Mouse (Mus musculus): Measurements from ENCODE around the gene Bhlhe41. TPM values are rescaled to one million over a fixed set of nuclear protein-coding genes. Genes with fewer than 3 reads are reported as not detected.
A peak's percentile ranks its signal among the peaks of the same experiment; 100 is the strongest.

Bhlhe41 gene
- 10 to 100 TPM; 12.4 to 15.2 TPM for total RNA-seq (2021)
- long read RNA-seq, experiment 1, partial matches to known transcripts, result 0 of 1 reads
- long read RNA-seq, experiment 1, other reads (novel, unspliced or antisense), result 1 of 1 reads
- long read RNA-seq, experiment 2, partial matches to known transcripts, result 0 of 1 reads
- long read RNA-seq, experiment 2, other reads (novel, unspliced or antisense), result 1 of 1 reads

- peak; percentile 73 to 79 for DNase-seq (ENCODE audit: low spot score in 2 of 2)
- intact Hi-C loops (cut with DNase I), result no loop called here
Measured at GRCm38 (mm10) chr6:145865289-145865885, at the start of gene Bhlhe41. TSS of gene Bhlhe41 (minus strand) at chr6:145865558.

GRCm38 (mm10) chr6:145912232-145912631 lies 46.9 kb upstream of the Bhlhe41 start:
- no peak for DNase-seq (ENCODE audit: low spot score in 2 of 2)
- intact Hi-C loops (cut with DNase I), result no loop called here

- DNase-seq (ENCODE audit: low spot score in 2 of 2), result peak in 1 of 2 experiments; percentile 75
- intact Hi-C loops (cut with DNase I), result no loop called here
Measured at GRCm38 (mm10) chr6:145910469-145911426, 45.4 kb upstream of the Bhlhe41 start.

GRCm38 (mm10) chr6:145909943-145910342 lies 44.6 kb upstream of the Bhlhe41 start:
- DNase-seq (ENCODE audit: low spot score in 2 of 2), result no peak
- intact Hi-C loops (cut with DNase I), result no loop called here

- intact Hi-C loops (cut with DNase I), result no loop called here
- no peak for DNase-seq (ENCODE audit: low spot score in 2 of 2)
Measured at GRCm38 (mm10) chr6:145906096-145906890, 40.9 kb upstream of the Bhlhe41 start.

- no peak for DNase-seq (ENCODE audit: low spot score in 2 of 2)
- intact Hi-C loops (cut with DNase I), result no loop called here
Measured at GRCm38 (mm10) chr6:145904616-145905015, 39.3 kb upstream of the Bhlhe41 start.

- intact Hi-C loops (cut with DNase I), result no loop called here
Measured at GRCm38 (mm10) chr6:145904169-145904568, 38.8 kb upstream of the Bhlhe41 start.

GRCm38 (mm10) chr6:145894669-145895342 lies 29.4 kb upstream of the Bhlhe41 start:
- no peak for DNase-seq (ENCODE audit: low spot score in 2 of 2)
- intact Hi-C loops (cut with DNase I), result no loop called here

More at GRCm38 (mm10) chr6:145904169-145904568, 38.8 kb upstream of the Bhlhe41 start:
- no peak for DNase-seq (ENCODE audit: low spot score in 2 of 2)

- intact Hi-C loops (cut with DNase I), result no loop called here
- DNase-seq (ENCODE audit: low spot score in 2 of 2), result no peak
Measured at GRCm38 (mm10) chr6:145893366-145894021, 28.1 kb upstream of the Bhlhe41 start.

GRCm38 (mm10) chr6:145892381-145893265 lies 27.3 kb upstream of the Bhlhe41 start:
- intact Hi-C loops (cut with DNase I), result no loop called here

GRCm38 (mm10) chr6:145891951-145892350 lies 26.6 kb upstream of the Bhlhe41 start:
- no peak for DNase-seq (ENCODE audit: low spot score in 2 of 2)
- intact Hi-C loops (cut with DNase I), result no loop called here

More at GRCm38 (mm10) chr6:145892381-145893265, 27.3 kb upstream of the Bhlhe41 start:
- DNase-seq (ENCODE audit: low spot score in 2 of 2), result no peak

- intact Hi-C loops (cut with DNase I), result no loop called here
Measured at GRCm38 (mm10) chr6:145887719-145888118, 22.4 kb upstream of the Bhlhe41 start.

GRCm38 (mm10) chr6:145886277-145886676 lies 20.9 kb upstream of the Bhlhe41 start:
- intact Hi-C loops (cut with DNase I), result no loop called here
- no peak for DNase-seq (ENCODE audit: low spot score in 2 of 2)

More at GRCm38 (mm10) chr6:145887719-145888118, 22.4 kb upstream of the Bhlhe41 start:
- no peak for DNase-seq (ENCODE audit: low spot score in 2 of 2)

GRCm38 (mm10) chr6:145885069-145885468 lies 19.7 kb upstream of the Bhlhe41 start:
- intact Hi-C loops (cut with DNase I), result no loop called here
- no peak for DNase-seq (ENCODE audit: low spot score in 2 of 2)

- DNase-seq (ENCODE audit: low spot score in 2 of 2), result no peak
- intact Hi-C loops (cut with DNase I), result no loop called here
Measured at GRCm38 (mm10) chr6:145883668-145884067, 18.3 kb upstream of the Bhlhe41 start.

GRCm38 (mm10) chr6:145883010-145883409 lies 17.7 kb upstream of the Bhlhe41 start:
- intact Hi-C loops (cut with DNase I), result no loop called here
- no peak for DNase-seq (ENCODE audit: low spot score in 2 of 2)

- intact Hi-C loops (cut with DNase I), result no loop called here
Measured at GRCm38 (mm10) chr6:145880609-145881008, 15.3 kb upstream of the Bhlhe41 start.

More at GRCm38 (mm10) chr6:145880609-145881008, 15.3 kb upstream of the Bhlhe41 start:
- no peak for DNase-seq (ENCODE audit: low spot score in 2 of 2)
